Mouse (Mus musculus) heart, embryonic 12.5 days (tissue): ENCODE measurements around the gene Nfix. TPM values are rescaled to one million over a fixed set of nuclear protein-coding genes. Genes with fewer than 3 reads are reported as not detected.
"Not testable (repeated sequence)": the region's sequence is repeated elsewhere in the genome, so short reads cannot be mapped to it uniquely, and the experiment has no call there.

ENCODE experiments used
- ATAC-seq: fragments of 200-750 bp; cut with Nextera tagmentation; 2 replicates; pipeline ENCODE4 v1.8.0; 2017; ENCODE audit warnings: moderate TSS enrichment, moderate library complexity; ENCODE audit not compliant: insufficient number of reproducible peaks, low FRiP score
- H3K27ac ChIP-seq: fragments of 300-500 bp; sonication (generic); 2 replicates; pipeline ENCODE4 v1.5.1; 2016; ENCODE audit warnings: mild to moderate bottlenecking, moderate library complexity; ENCODE audit not compliant: poor library complexity, severe bottlenecking
- H3K27me3 ChIP-seq: fragments of 300-500 bp; sonication (generic); replicated peaks from 2 replicates; pipeline ENCODE4 v1.6.1; 2016; ENCODE audit warnings: mild to moderate bottlenecking, moderate library complexity
- H3K36me3 ChIP-seq: fragments of 300-500 bp; sonication (generic); 2 replicates; pipeline ENCODE4 v1.6.1; 2016; ENCODE audit warnings: mild to moderate bottlenecking, moderate library complexity
- H3K4me1 ChIP-seq: fragments of 300-500 bp; sonication (generic); replicated peaks from 2 replicates; pipeline ENCODE4 v1.6.1; 2016; ENCODE audit warnings: mild to moderate bottlenecking
- H3K4me2 ChIP-seq: fragments of 300-500 bp; sonication (generic); 2 replicates; pipeline ENCODE4 v1.6.1; 2016; ENCODE audit warnings: mild to moderate bottlenecking, moderate library complexity
- H3K4me3 ChIP-seq: fragments of 300-500 bp; sonication (generic); 2 replicates; pipeline ENCODE4 v1.5.1; 2016; ENCODE audit warnings: mild to moderate bottlenecking
- H3K9ac ChIP-seq: fragments of 300-500 bp; sonication (generic); 2 replicates; pipeline ENCODE4 v1.6.1; 2016; ENCODE audit warnings: mild to moderate bottlenecking, moderate library complexity
- H3K9me3 ChIP-seq: fragments of 300-500 bp; sonication (generic); replicated peaks from 2 replicates; pipeline ENCODE4 v1.6.1; 2016; ENCODE audit warnings: mild to moderate bottlenecking, moderate library complexity
- WGBS: fragments of 180-500 bp; shearing (Covaris S2); methylation state at CpG from one replicate; pipeline ENCODE4 v1.1.7; 2016; 5-methylcytosine and 5-hydroxymethylcytosine counted together
- polyA plus RNA-seq: library from polyadenylated mRNA; unstranded; fragments of >200 nt; fragmentation: Nextera tagmentation; extraction: Ambion mirVana; gene quantifications from 2 replicates; pipeline ENCODE4 v1.2.1, GENCODE M21; 2016

Nfix gene
- polyA plus RNA-seq, 1 experiment from 2014 or later, result 9.2 TPM

- peak; percentile 72 for ATAC-seq
- Histone ChIP-seq H3K4me1 (peaks cover 53% of the 10 kb centered on the region), H3K36me3 (peaks cover 21% of the 10 kb centered on the region)
Measured at GRCm38 (mm10) chr8:84687003-84687704, 113.0 kb downstream of the Nfix start.

DNA sequence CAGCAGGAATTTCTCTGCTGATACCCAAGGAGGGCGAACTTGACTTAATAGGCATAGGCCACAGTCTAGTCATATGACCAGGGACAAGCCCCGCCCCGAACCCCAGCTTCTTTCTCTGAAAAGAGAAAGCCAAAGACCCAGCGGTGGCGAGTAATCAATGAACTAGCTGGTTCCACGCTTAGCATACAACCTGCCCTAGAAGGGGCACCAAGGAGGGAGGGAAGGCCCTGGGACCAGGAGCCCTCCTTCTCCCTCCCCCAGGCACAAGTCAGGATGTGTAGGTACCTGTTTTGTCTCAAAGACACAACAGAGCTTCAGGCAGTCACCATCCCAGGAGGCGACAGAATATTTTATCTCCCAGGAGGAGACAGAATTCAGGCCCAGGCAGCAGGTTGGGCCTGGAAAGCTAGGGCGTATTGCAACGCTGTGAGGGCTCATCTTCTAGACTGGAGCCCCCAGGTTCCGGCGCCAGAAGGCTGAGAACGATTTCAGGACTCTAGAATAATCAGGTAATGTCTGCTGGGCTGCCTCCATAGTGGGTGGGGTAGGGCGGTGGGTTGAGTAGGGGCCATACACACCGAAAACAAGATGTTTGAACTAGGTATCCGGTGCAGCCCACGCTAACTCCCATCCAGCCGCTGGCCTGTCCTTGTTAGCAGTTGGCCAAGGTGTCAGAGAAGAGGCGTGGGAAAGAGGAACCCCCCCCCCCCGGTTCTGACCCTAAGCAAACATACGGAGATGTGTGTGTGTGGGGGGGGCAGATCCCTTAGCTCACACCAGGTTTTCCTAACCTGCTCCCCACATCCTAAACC, 113.7 kb downstream of the Nfix start, which contains the start of gene Trmt1:
Gene Trmt1 (plus strand): TSS at position 117 of the 812 bp plus-strand sequence.
- H3K27me3 ChIP-seq, result no peaks in the 10 kb centered on the region
- H3K9me3 ChIP-seq, result no peaks in the 10 kb centered on the region
- peak within 1 kb of the TSS; percentile 88 for H3K4me3 ChIP-seq
- peak within 1 kb of the TSS; percentile 93 for H3K27ac ChIP-seq
- peak within 1 kb of the TSS; percentile 96 for H3K9ac ChIP-seq
- H3K4me2 ChIP-seq, result peak within 1 kb of the TSS; percentile 96
- H3K36me3 ChIP-seq, result peaks cover 16% of the 10 kb centered on the region
- peak; percentile 10; the same call in 1 of the 2 replicates for ATAC-seq
- peaks cover 60% of the 10 kb centered on the region for H3K4me1 ChIP-seq
- WGBS, result 11% methylated on average over 20 of the region's 20 CpGs

More at GRCm38 (mm10) chr8:84687003-84687704, 113.0 kb downstream of the Nfix start:
- peak overlapping the region; percentile 96 for H3K9ac ChIP-seq
- peak overlapping the region; percentile 88 for H3K4me3 ChIP-seq
- H3K27ac ChIP-seq, result peak overlapping the region; percentile 93
- H3K4me2 ChIP-seq, result peak overlapping the region; percentile 96
- no peaks in the 10 kb centered on the region for H3K9me3 ChIP-seq
- under 1% methylated on average over 57 of the region's 62 CpGs for WGBS
- no peaks in the 10 kb centered on the region for H3K27me3 ChIP-seq

GRCm38 (mm10) chr8:84684537-84684936, 115.6 kb downstream of the Nfix start:
- 70% methylated on average over 3 of the region's 3 CpGs for WGBS
- H3K36me3 ChIP-seq, result peaks cover 17% of the 10 kb centered on the region

GRCm38 (mm10) chr8:84682257-84682656, 117.9 kb downstream of the Nfix start:
- peak overlapping the region; percentile 24; the same call in 1 of the 2 replicates for H3K9ac ChIP-seq
- no peak overlapping the region for H3K4me3 ChIP-seq
- H3K36me3 ChIP-seq, result peaks cover 17% of the 10 kb centered on the region
- 71% methylated on average over 2 of the region's 2 CpGs for WGBS
- H3K4me2 ChIP-seq, result no peak overlapping the region
- H3K27ac ChIP-seq, result peak overlapping the region; percentile 32; the same call in 1 of the 2 replicates
- ATAC-seq, result no peak
- no peaks in the 10 kb centered on the region for H3K9me3 ChIP-seq
- H3K27me3 ChIP-seq, result no peaks in the 10 kb centered on the region
- H3K4me1 ChIP-seq, result peaks cover 49% of the 10 kb centered on the region

More at GRCm38 (mm10) chr8:84684537-84684936, 115.6 kb downstream of the Nfix start:
- H3K4me3 ChIP-seq, result no peak overlapping the region
- no peak overlapping the region for H3K27ac ChIP-seq
- H3K4me1 ChIP-seq, result peaks cover 56% of the 10 kb centered on the region
- no peaks in the 10 kb centered on the region for H3K27me3 ChIP-seq
- no peak overlapping the region for H3K9ac ChIP-seq
- ATAC-seq, result no peak
- H3K4me2 ChIP-seq, result no peak overlapping the region
- no peaks in the 10 kb centered on the region for H3K9me3 ChIP-seq

- no peaks in the 10 kb centered on the region for H3K9me3 ChIP-seq
- H3K27me3 ChIP-seq, result no peaks in the 10 kb centered on the region
- H3K36me3 ChIP-seq, result peaks cover 23% of the 10 kb centered on the region
- H3K4me3 ChIP-seq, result no peak overlapping the region
- no peak overlapping the region; the same call in 1 of the 2 replicates for H3K27ac ChIP-seq
- H3K9ac ChIP-seq, result no peak overlapping the region
- 64% methylated on average over 2 of the region's 2 CpGs for WGBS
- H3K4me1 ChIP-seq, result peaks cover 49% of the 10 kb centered on the region
- no peak overlapping the region for H3K4me2 ChIP-seq
- ATAC-seq, result no peak
Measured at GRCm38 (mm10) chr8:84681476-84681875, 118.7 kb downstream of the Nfix start.

DNA sequence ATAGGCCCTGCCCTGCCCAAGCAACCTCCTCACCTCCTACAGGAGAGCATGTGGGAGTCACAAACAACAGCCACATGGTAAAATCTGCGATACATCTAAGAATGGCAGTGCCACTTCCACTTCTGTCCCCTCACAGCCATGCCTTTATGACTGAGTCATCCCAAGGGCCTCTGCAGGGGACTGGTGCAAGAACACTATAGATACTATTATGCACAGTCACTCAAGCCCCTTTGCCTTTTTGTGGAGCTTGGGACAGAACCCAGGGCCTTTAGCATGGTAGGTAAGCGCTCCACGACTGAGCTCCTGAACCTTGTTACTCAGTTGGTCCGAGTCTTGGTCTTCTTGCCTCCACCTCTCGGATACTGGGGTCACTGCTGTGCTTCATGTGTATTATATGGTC, 122.8 kb downstream of the Nfix start:
- H3K4me1 ChIP-seq, result peaks cover 20% of the 10 kb centered on the region
- 86% methylated on average over 5 of the region's 5 CpGs for WGBS
- no peak overlapping the region for H3K4me2 ChIP-seq
- no peaks in the 10 kb centered on the region for H3K27me3 ChIP-seq
- H3K36me3 ChIP-seq, result peaks cover 60% of the 10 kb centered on the region
- no peak overlapping the region for H3K4me3 ChIP-seq
- no peaks in the 10 kb centered on the region for H3K9me3 ChIP-seq
- H3K27ac ChIP-seq, result no peak overlapping the region
- no peak overlapping the region for H3K9ac ChIP-seq
- ATAC-seq, result no peak

DNA sequence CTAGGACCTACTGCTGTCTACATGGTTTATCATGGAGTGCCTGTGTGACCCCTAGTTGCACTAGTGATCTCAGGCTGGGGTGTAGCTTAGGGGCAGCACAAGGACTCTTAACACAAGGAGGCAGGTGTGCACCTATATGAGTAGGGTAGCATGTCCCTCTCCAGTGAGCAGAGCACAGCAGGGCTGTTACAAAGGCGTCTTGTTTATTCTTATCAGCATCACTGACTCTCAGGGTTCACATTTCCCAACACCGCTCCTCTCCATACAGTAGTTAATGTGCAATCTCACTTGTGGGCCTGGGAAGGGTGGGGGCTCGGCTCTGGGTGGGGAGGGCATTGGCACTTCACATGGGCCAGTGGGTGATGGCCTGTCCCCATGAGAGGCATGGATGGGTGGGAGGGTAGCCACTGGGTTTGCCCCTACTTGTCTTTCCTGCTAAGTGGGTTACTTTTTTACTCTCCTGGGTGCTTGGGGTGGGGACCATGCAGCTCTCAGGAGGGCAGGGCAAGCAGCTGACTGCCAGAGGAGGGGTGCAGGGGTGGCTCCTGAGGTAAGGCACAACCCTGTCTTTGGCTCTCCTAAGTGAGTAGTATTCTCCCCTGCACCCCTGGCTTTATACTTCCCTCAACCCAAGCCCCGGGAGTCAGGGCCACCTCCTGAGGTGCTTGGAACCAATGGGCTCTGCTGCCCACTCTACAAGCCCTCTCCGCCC, 129.7 kb downstream of the Nfix start:
- H3K27ac ChIP-seq, H3K9ac ChIP-seq, H3K4me3 ChIP-seq, H3K4me1 ChIP-seq, ATAC-seq, H3K9me3 ChIP-seq, H3K27me3 ChIP-seq, H3K4me2 ChIP-seq: not testable (repeated sequence)
- WGBS, result 78% methylated on average over 5 of the region's 5 CpGs
- peaks cover 67% of the 10 kb centered on the region for H3K36me3 ChIP-seq

GRCm38 (mm10) chr8:84668731-84669485, 131.2 kb downstream of the Nfix start:
- Histone ChIP-seq H3K4me1 (peaks cover 8% of the 10 kb centered on the region; the same call in 1 of the 2 replicates), H3K27ac (no peak overlapping the region), H3K4me2 (no peak overlapping the region), H3K9me3 (no peaks in the 10 kb centered on the region), H3K4me3 (no peak overlapping the region), H3K36me3 (peaks cover 51% of the 10 kb centered on the region), H3K9ac (no peak overlapping the region), H3K27me3 (no peaks in the 10 kb centered on the region)
- WGBS, result 71% methylated on average over 6 of the region's 6 CpGs
- no peak for ATAC-seq

GRCm38 (mm10) chr8:84668081-84668480, 132.1 kb downstream of the Nfix start:
- Histone ChIP-seq H3K27me3 (no peaks in the 10 kb centered on the region), H3K27ac (no peak overlapping the region), H3K9ac (no peak overlapping the region), H3K4me2 (no peak overlapping the region), H3K36me3 (peaks cover 43% of the 10 kb centered on the region), H3K4me3 (no peak overlapping the region), H3K9me3 (no peaks in the 10 kb centered on the region), H3K4me1 (peaks cover 8% of the 10 kb centered on the region; the same call in 1 of the 2 replicates)
- WGBS, result 73% methylated on average over 1 of the region's 1 CpGs
- ATAC-seq, result no peak

DNA sequence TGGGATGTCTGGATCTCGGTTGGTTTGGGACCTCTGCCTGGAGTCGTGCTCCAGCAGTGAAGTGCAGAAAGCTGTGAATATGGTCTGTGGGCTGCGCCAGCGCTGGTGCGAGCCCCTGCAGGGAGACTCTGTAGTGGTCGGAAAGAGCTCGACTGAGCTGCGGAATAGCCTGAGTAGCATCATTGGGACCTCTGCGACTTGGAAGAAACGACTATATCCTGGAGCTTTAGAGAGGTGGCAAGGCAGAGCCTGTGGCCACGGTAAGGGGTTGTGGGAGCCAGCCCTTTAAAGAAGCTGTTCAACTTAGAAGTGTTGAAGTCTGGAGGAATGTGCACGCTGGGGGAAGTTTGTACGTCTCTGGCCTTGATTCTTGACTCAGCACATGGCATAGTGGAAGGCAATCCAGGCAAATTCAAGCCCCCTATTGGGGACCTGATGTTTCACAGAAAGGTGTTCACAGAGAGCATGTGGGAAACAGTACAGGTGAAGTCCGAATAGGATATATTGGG, 134.7 kb downstream of the Nfix start:
- Histone ChIP-seq H3K36me3 (peaks cover 17% of the 10 kb centered on the region), H3K27ac (peak overlapping the region; percentile 98), H3K9ac (peak overlapping the region; percentile 78), H3K4me3 (peak overlapping the region; percentile 91), H3K9me3 (no peaks in the 10 kb centered on the region), H3K4me1 (peaks cover 14% of the 10 kb centered on the region; the same call in 1 of the 2 replicates), H3K4me2 (peak overlapping the region; percentile 85), H3K27me3 (no peaks in the 10 kb centered on the region)
- 2% methylated on average over 14 of the region's 14 CpGs for WGBS
- ATAC-seq, result no peak
